ENCODE assay signal across 30 mouse cellular contexts in genomic region chr9:32476604-32477003, GRCm38 (mm10).
A peak's percentile ranks its signal among the peaks of the same experiment; 100 is the strongest.
DNase-seq lines count a peak whose midpoint lies in the region; ATAC-seq and TF ChIP-seq lines count a peak whose summit lies in the region.
"Had no signal": no experiment of that assay in that cellular context is flagged by ENCODE, and none has a peak within 500 bp of the region (broad histone marks: within the 10 kb centered on the region; RNA-seq: fewer than 3 reads in every experiment).

No protein-coding gene starts in this region.

- TF ChIP-seq CTCF in MEL (IDR thresholded peaks at IDR 0.05 in 2 of 3, conservative IDR thresholded peaks at IDR 0.05 in 1 of 3; ENCODE audit: control insufficient read depth in 1 of 3, insufficient read depth in 1 of 3, low read depth in 2 of 3, low read length in 3 of 3, poor library complexity in 1 of 3, severe bottlenecking in 1 of 3): no peak

- H3K36me3 ChIP-seq in MEL (ENCODE audit: control insufficient read depth in 1 of 2, insufficient read depth in 2 of 2, low read length in 2 of 2): peaks cover 2 to 12% of the 10 kb centered on the region in 2 experiments
- H3K36me3 ChIP-seq in liver, embryonic 15.5 days (replicated peaks): no peaks in the 10 kb centered on the region; the same call in 1 of the 2 replicates
- no peaks in the 10 kb centered on the region for H3K36me3 ChIP-seq in midbrain, embryonic 11.5 days (ENCODE audit: control insufficient read depth, insufficient read depth, low read length)
- H3K36me3 ChIP-seq: midbrain, embryonic 12.5 days; neural tube, embryonic 13.5 days; stomach, embryonic 15.5 days had no signal

- H3K79me2 ChIP-seq in MEL (ENCODE audit: control insufficient read depth, insufficient read depth, low read length, poor library complexity): peaks cover 2% of the 10 kb centered on the region; the same call in 1 of the 2 replicates

- H3K4me1 ChIP-seq in MEL (ENCODE audit: control insufficient read depth in 1 of 2, insufficient read depth in 2 of 2, low read length in 2 of 2): peaks cover 2 to 7% of the 10 kb centered on the region in 2 experiments; a peak in 3 of 4 replicates
- H3K4me1 ChIP-seq in liver, embryonic 15.5 days (replicated peaks): peaks cover 16% of the 10 kb centered on the region
- H3K4me1 ChIP-seq in midbrain, embryonic 11.5 days (ENCODE audit: control insufficient read depth, insufficient read depth, low read length): no peaks in the 10 kb centered on the region
- H3K4me1 ChIP-seq: midbrain, embryonic 12.5 days had no signal

- no peaks in the 10 kb centered on the region for H3K9me3 ChIP-seq in MEL (replicated peaks; ENCODE audit: insufficient read depth, low read length)
- no peaks in the 10 kb centered on the region for H3K9me3 ChIP-seq in liver, embryonic 15.5 days (replicated peaks)
- H3K9me3 ChIP-seq in midbrain, embryonic 11.5 days (ENCODE audit: control insufficient read depth, low read length): no peaks in the 10 kb centered on the region
- H3K9me3 ChIP-seq: forebrain, embryonic 13.5 days; limb, embryonic 13.5 days; midbrain, embryonic 12.5 days; neural tube, embryonic 13.5 days; stomach, embryonic 15.5 days had no signal

- H3K27ac ChIP-seq in MEL (ENCODE audit: control insufficient read depth, low read depth, low read length): no peak overlapping the region
- no peak overlapping the region for H3K27ac ChIP-seq in liver, embryonic 15.5 days (replicated peaks)
- no peak overlapping the region for H3K27ac ChIP-seq in midbrain, embryonic 11.5 days (ENCODE audit: low read depth, low read length)
- H3K27ac ChIP-seq: forebrain, embryonic 13.5 days; hindbrain, embryonic 14.5 days; left cerebral cortex, adult 2 months; limb, embryonic 13.5 days; midbrain, embryonic 12.5 days; neural tube, embryonic 13.5 days; stomach, embryonic 15.5 days had no signal

- H3K4me3 ChIP-seq in MEL (ENCODE audit: control insufficient read depth in 1 of 2, insufficient read depth in 1 of 2, low read depth in 2 of 2, low read length in 2 of 2): no peak overlapping the region
- no peak overlapping the region for H3K4me3 ChIP-seq in liver, embryonic 15.5 days (replicated peaks)
- no peak overlapping the region for H3K4me3 ChIP-seq in midbrain, embryonic 11.5 days (ENCODE audit: low read depth, low read length)
- H3K4me3 ChIP-seq: forebrain, embryonic 13.5 days; left cerebral cortex, adult 2 months; limb, embryonic 13.5 days; midbrain, embryonic 12.5 days; neural tube, embryonic 13.5 days; stomach, embryonic 15.5 days had no signal

- no peaks in the 10 kb centered on the region for H3K27me3 ChIP-seq in MEL (ENCODE audit: control insufficient read depth in 1 of 2, insufficient read depth in 2 of 2, low read length in 2 of 2)
- H3K27me3 ChIP-seq in liver, embryonic 15.5 days: no peaks in the 10 kb centered on the region
- no peaks in the 10 kb centered on the region for H3K27me3 ChIP-seq in midbrain, embryonic 11.5 days (ENCODE audit: control insufficient read depth, insufficient read depth, low read length)
- H3K27me3 ChIP-seq: forebrain, embryonic 13.5 days; limb, embryonic 13.5 days; midbrain, embryonic 12.5 days; neural tube, embryonic 13.5 days; stomach, embryonic 15.5 days had no signal

- DNase-seq in MEL (ENCODE audit: low read depth, low spot score) (peak; percentile 32), liver (peak; percentile 30)
- no peak for DNase-seq in urinary bladder, postnatal 25 days (ENCODE audit: low spot score)
- no peak for DNase-seq in midbrain, embryonic 11.5 days (ENCODE audit: low spot score, missing footprints)
- DNase-seq: adrenal gland, adult 2 months; adrenal gland, postnatal 36 days; cerebellum, adult 8-10 months; cerebellum, postnatal 25 days; gastrocnemius, postnatal 14 days; heart, adult 18-20 months; heart, postnatal 36 days; kidney, adult 9 months; kidney, postnatal 10 days; layer of hippocampus, adult 9-11 months; lung, adult 2 months; lung, postnatal 10 days; right cerebral cortex, postnatal 25 days; thymus, postnatal 14 days had no signal

- TF ChIP-seq POLR2A in MEL (IDR thresholded peaks at IDR 0.05; ENCODE audit: control insufficient read depth in 1 of 2, insufficient read depth in 1 of 2, low read depth in 1 of 2, low read length in 2 of 2, poor library complexity in 1 of 2): no peak

- no peak for TF ChIP-seq RAD21 in MEL (IDR thresholded peaks at IDR 0.05; ENCODE audit: low read depth, low read length)

- 20% methylated on average over 10 of the region's 10 CpGs for WGBS in liver, embryonic 15.5 days (ENCODE audit: insufficient replicate concordance)
- 88% methylated on average over 10 of the region's 10 CpGs for WGBS in midbrain, embryonic 11.5 days

- no peak overlapping the region for H3K9ac ChIP-seq in MEL (ENCODE audit: control insufficient read depth, low read depth, low read length, poor library complexity, severe bottlenecking)
- H3K9ac ChIP-seq in liver, embryonic 15.5 days: no peak overlapping the region
- H3K9ac ChIP-seq in midbrain, embryonic 11.5 days (ENCODE audit: low read length): no peak overlapping the region
- H3K9ac ChIP-seq: forebrain, embryonic 13.5 days; hindbrain, embryonic 14.5 days; limb, embryonic 13.5 days; midbrain, embryonic 12.5 days; neural tube, embryonic 13.5 days; stomach, embryonic 15.5 days had no signal

- ATAC-seq in liver, embryonic 15.5 days (ENCODE audit: insufficient read depth): peak; percentile 51
- peak; percentile 95 for ATAC-seq in megakaryocyte-erythroid progenitor cell, adult 5-6 weeks (replicated peaks; ENCODE audit: low FRiP score, low TSS enrichment, poor library complexity, severe bottlenecking)
- ATAC-seq in frontal cortex, adult (ENCODE audit: low TSS enrichment): no peak
- no peak for ATAC-seq in midbrain, embryonic 11.5 days (ENCODE audit: low FRiP score)
- ATAC-seq: forebrain, embryonic 13.5 days; intestine, postnatal 0 days had no signal

- TF ChIP-seq EP300 in MEL (IDR thresholded peaks at IDR 0.05; ENCODE audit: low read depth in 1 of 2, low read length in 2 of 2): peak; percentile 20 to 57; a peak in 2 of 4 replicates

- no peak overlapping the region for H3K4me2 ChIP-seq in liver, embryonic 15.5 days
- H3K4me2 ChIP-seq in midbrain, embryonic 11.5 days: no peak overlapping the region
- H3K4me2 ChIP-seq: forebrain, embryonic 13.5 days; heart, embryonic 11.5 days; hindbrain, embryonic 14.5 days; limb, embryonic 13.5 days; midbrain, embryonic 12.5 days; neural tube, embryonic 13.5 days; stomach, embryonic 15.5 days had no signal

TF ChIP-seq in MEL, 35 proteins besides CTCF, POLR2A, EP300 and RAD21:
- TF ChIP-seq TCF12 (IDR thresholded peaks at IDR 0.05; ENCODE audit: low read depth, low read length) (peak; percentile 42; the same call in 1 of the 2 replicates), GATA1 (IDR thresholded peaks at IDR 0.05; ENCODE audit: low read depth, low read length) (0 out of 2 replicates have a peak, but pooled peaks have one; percentile 33), TAL1 (IDR thresholded peaks at IDR 0.05; ENCODE audit: low read length) (peak; percentile 42), USF1 (IDR thresholded peaks at IDR 0.05; ENCODE audit: low read depth, low read length) (no peak)

Comparison
In these comparisons a context has a peak if more than half of its experiments do, and no peak if none do; other contexts are left out.
1. DNase-seq: peak in MEL (single experiment) and liver (single experiment); none in urinary bladder, postnatal 25 days (single experiment) and midbrain, embryonic 11.5 days (single experiment).
2. ATAC-seq: peak in liver, embryonic 15.5 days (single experiment) and megakaryocyte-erythroid progenitor cell, adult 5-6 weeks (single experiment); none in frontal cortex, adult (single experiment) and midbrain, embryonic 11.5 days (single experiment).